Mouse (Mus musculus) limb, embryonic 11.5 days (tissue): Measurements from ENCODE around the gene Cux1. TPM values are rescaled to one million over a fixed set of nuclear protein-coding genes. Genes with fewer than 3 reads are reported as not detected.
A peak's percentile ranks its signal among the peaks of the same experiment; 100 is the strongest.

Experiments
- ATAC-seq: fragments of 200-750 bp; cut with Nextera tagmentation; 2 replicates; pipeline ENCODE4 v1.8.0; 2017; ENCODE audit warnings: low read depth; ENCODE audit not compliant: insufficient number of reproducible peaks, low FRiP score, low TSS enrichment
- DNase-seq: peaks from one replicate; pipeline ENCODE4 v3.0.0-alpha.2; 2015; ENCODE audit warnings: low spot score
- H3K27ac ChIP-seq: fragments of 300-500 bp; sonication (generic); replicated peaks from 2 replicates; pipeline ENCODE4 v1.5.1; 2014; ENCODE audit warnings: low read depth, mild to moderate bottlenecking, low read length
- H3K27me3 ChIP-seq: fragments of 300-500 bp; sonication (generic); 2 replicates; pipeline ENCODE4 v1.6.1; 2014; ENCODE audit warnings: mild to moderate bottlenecking, low read length, mixed read lengths; ENCODE audit not compliant: control insufficient read depth, insufficient read depth
- H3K36me3 ChIP-seq: fragments of 300-500 bp; sonication (generic); 2 replicates; pipeline ENCODE4 v1.6.1; 2014; ENCODE audit warnings: mild to moderate bottlenecking, low read length, moderate library complexity, mixed read lengths; ENCODE audit not compliant: control insufficient read depth, insufficient read depth
- H3K4me1 ChIP-seq: fragments of 300-500 bp; sonication (generic); 2 replicates; pipeline ENCODE4 v1.6.1; 2014; ENCODE audit warnings: low read length, mixed read lengths; ENCODE audit not compliant: control insufficient read depth, insufficient read depth
- H3K4me2 ChIP-seq: fragments of 300-500 bp; sonication (generic); 2 replicates; pipeline ENCODE4 v1.6.1; 2014; ENCODE audit warnings: low read depth, mild to moderate bottlenecking, moderate library complexity; ENCODE audit not compliant: severe bottlenecking
- H3K4me3 ChIP-seq: fragments of 300-500 bp; sonication (generic); 2 replicates; pipeline ENCODE4 v1.5.1; 2014; ENCODE audit warnings: low read depth, low read length
- H3K9ac ChIP-seq: fragments of 300-500 bp; sonication (generic); 2 replicates; pipeline ENCODE4 v1.6.1; 2014; ENCODE audit warnings: mild to moderate bottlenecking, low read length
- H3K9me3 ChIP-seq: fragments of 300-500 bp; sonication (generic); 2 replicates; pipeline ENCODE4 v1.6.1; 2016; ENCODE audit warnings: low read length; ENCODE audit not compliant: control insufficient read depth
- WGBS: fragments of 180-500 bp; shearing (Covaris S2); extraction: QIAGEN DNeasy Blood & Tissue Kit; methylation state at CpG from one replicate; pipeline ENCODE4 v1.1.7; 2014; 5-methylcytosine and 5-hydroxymethylcytosine counted together
- polyA plus RNA-seq: library from polyadenylated mRNA; unstranded; fragments of >200 nt; fragmentation: Nextera tagmentation; extraction: Ambion mirVana; gene quantifications from 2 replicates; pipeline ENCODE4 v1.2.1, GENCODE M21; 2014

Cux1 gene
- polyA plus RNA-seq, 1 experiment from 2014 or later, result 65.6 TPM

GRCm38 (mm10) chr5:136402622-136403564 is 164.4 kb downstream of the Cux1 start:
- H3K4me1 ChIP-seq, result peaks cover 9% of the 10 kb centered on the region
- no peaks in the 10 kb centered on the region for H3K27me3 ChIP-seq
- ATAC-seq (no peak), DNase-seq (peak; percentile 57)
- H3K36me3 ChIP-seq, result peaks cover 4% of the 10 kb centered on the region; the same call in 1 of the 2 replicates
- H3K9me3 ChIP-seq, result no peaks in the 10 kb centered on the region
- no peak overlapping the region for H3K9ac ChIP-seq
- H3K4me3 ChIP-seq, result no peak overlapping the region
- WGBS, result 43% methylated on average over 15 of the region's 15 CpGs
- H3K4me2 ChIP-seq, result peak overlapping the region; percentile 5; the same call in 1 of the 2 replicates
- H3K27ac ChIP-seq, result no peak overlapping the region; the same call in 1 of the 2 replicates

GRCm38 (mm10) chr5:136398706-136399105 is 168.6 kb downstream of the Cux1 start:
- Histone ChIP-seq H3K27me3 (no peaks in the 10 kb centered on the region), H3K9ac (no peak overlapping the region), H3K4me3 (no peak overlapping the region), H3K9me3 (no peaks in the 10 kb centered on the region), H3K36me3 (no peaks in the 10 kb centered on the region), H3K4me1 (peaks cover 13% of the 10 kb centered on the region), H3K27ac (no peak overlapping the region), H3K4me2 (no peak overlapping the region)
- 95% methylated on average over 3 of the region's 3 CpGs for WGBS
- DNase-seq, result no peak
- ATAC-seq, result no peak

GRCm38 (mm10) chr5:136396699-136397098 is 170.6 kb downstream of the Cux1 start:
- 73% methylated on average over 1 of the region's 1 CpGs for WGBS
- 0 out of 2 replicates have a peak, but pooled peaks cover 4% of the 10 kb centered on the region for H3K4me1 ChIP-seq
- no peak overlapping the region for H3K4me3 ChIP-seq
- H3K9ac ChIP-seq, result no peak overlapping the region
- no peak for ATAC-seq
- no peaks in the 10 kb centered on the region for H3K9me3 ChIP-seq
- no peak overlapping the region for H3K27ac ChIP-seq
- no peak for DNase-seq
- no peaks in the 10 kb centered on the region for H3K36me3 ChIP-seq
- no peak overlapping the region for H3K4me2 ChIP-seq
- H3K27me3 ChIP-seq, result no peaks in the 10 kb centered on the region

GRCm38 (mm10) chr5:136396256-136396655 is 171.0 kb downstream of the Cux1 start:
- Histone ChIP-seq H3K4me1 (0 out of 2 replicates have a peak, but pooled peaks cover 4% of the 10 kb centered on the region), H3K9ac (no peak overlapping the region), H3K4me3 (no peak overlapping the region), H3K36me3 (no peaks in the 10 kb centered on the region), H3K27me3 (no peaks in the 10 kb centered on the region), H3K27ac (no peak overlapping the region), H3K9me3 (no peaks in the 10 kb centered on the region), H3K4me2 (no peak overlapping the region)
- ATAC-seq (no peak), DNase-seq (no peak)
- WGBS, result 70% methylated on average over 7 of the region's 7 CpGs

- no peak for DNase-seq
- 0 out of 2 replicates have a peak, but pooled peaks cover 4% of the 10 kb centered on the region for H3K4me1 ChIP-seq
- ATAC-seq, result no peak
- no peaks in the 10 kb centered on the region for H3K27me3 ChIP-seq
- 85% methylated on average over 3 of the region's 3 CpGs for WGBS
- no peak overlapping the region for H3K4me2 ChIP-seq
- no peak overlapping the region for H3K4me3 ChIP-seq
- no peaks in the 10 kb centered on the region for H3K9me3 ChIP-seq
- no peak overlapping the region for H3K27ac ChIP-seq
- H3K36me3 ChIP-seq, result no peaks in the 10 kb centered on the region
- H3K9ac ChIP-seq, result no peak overlapping the region
Observed at GRCm38 (mm10) chr5:136395600-136396195, 171.6 kb downstream of the Cux1 start.

- DNase-seq (no peak), ATAC-seq (no peak)
- 85% methylated on average over 6 of the region's 6 CpGs for WGBS
- Histone ChIP-seq H3K4me3 (no peak overlapping the region), H3K9me3 (no peaks in the 10 kb centered on the region), H3K4me2 (no peak overlapping the region), H3K27ac (no peak overlapping the region), H3K36me3 (no peaks in the 10 kb centered on the region), H3K9ac (no peak overlapping the region), H3K27me3 (no peaks in the 10 kb centered on the region), H3K4me1 (0 out of 2 replicates have a peak, but pooled peaks cover 4% of the 10 kb centered on the region)
Observed at GRCm38 (mm10) chr5:136394517-136395212, 172.6 kb downstream of the Cux1 start.

GRCm38 (mm10) chr5:136393621-136394020 is 173.7 kb downstream of the Cux1 start:
- no peaks in the 10 kb centered on the region for H3K9me3 ChIP-seq
- 86% methylated on average over 2 of the region's 2 CpGs for WGBS
- no peak overlapping the region for H3K27ac ChIP-seq
- ATAC-seq (no peak), DNase-seq (no peak)
- no peak overlapping the region for H3K4me2 ChIP-seq
- no peaks in the 10 kb centered on the region for H3K27me3 ChIP-seq
- 0 out of 2 replicates have a peak, but pooled peaks cover 4% of the 10 kb centered on the region for H3K4me1 ChIP-seq
- H3K4me3 ChIP-seq, result no peak overlapping the region
- H3K9ac ChIP-seq, result no peak overlapping the region
- H3K36me3 ChIP-seq, result no peaks in the 10 kb centered on the region

GRCm38 (mm10) chr5:136386757-136387156 is 180.5 kb downstream of the Cux1 start:
- no peaks in the 10 kb centered on the region; the same call in 1 of the 2 replicates for H3K4me1 ChIP-seq
- H3K9me3 ChIP-seq, result no peaks in the 10 kb centered on the region
- H3K9ac ChIP-seq, result no peak overlapping the region
- ATAC-seq (no peak), DNase-seq (no peak)
- no peak overlapping the region for H3K4me2 ChIP-seq
- no peaks in the 10 kb centered on the region for H3K27me3 ChIP-seq
- no peak overlapping the region for H3K27ac ChIP-seq
- no peaks in the 10 kb centered on the region for H3K36me3 ChIP-seq
- 79% methylated on average over 2 of the region's 2 CpGs for WGBS
- no peak overlapping the region for H3K4me3 ChIP-seq
